9 mouse cellular contexts compared by ENCODE assay signal in the genomic region with DNA sequence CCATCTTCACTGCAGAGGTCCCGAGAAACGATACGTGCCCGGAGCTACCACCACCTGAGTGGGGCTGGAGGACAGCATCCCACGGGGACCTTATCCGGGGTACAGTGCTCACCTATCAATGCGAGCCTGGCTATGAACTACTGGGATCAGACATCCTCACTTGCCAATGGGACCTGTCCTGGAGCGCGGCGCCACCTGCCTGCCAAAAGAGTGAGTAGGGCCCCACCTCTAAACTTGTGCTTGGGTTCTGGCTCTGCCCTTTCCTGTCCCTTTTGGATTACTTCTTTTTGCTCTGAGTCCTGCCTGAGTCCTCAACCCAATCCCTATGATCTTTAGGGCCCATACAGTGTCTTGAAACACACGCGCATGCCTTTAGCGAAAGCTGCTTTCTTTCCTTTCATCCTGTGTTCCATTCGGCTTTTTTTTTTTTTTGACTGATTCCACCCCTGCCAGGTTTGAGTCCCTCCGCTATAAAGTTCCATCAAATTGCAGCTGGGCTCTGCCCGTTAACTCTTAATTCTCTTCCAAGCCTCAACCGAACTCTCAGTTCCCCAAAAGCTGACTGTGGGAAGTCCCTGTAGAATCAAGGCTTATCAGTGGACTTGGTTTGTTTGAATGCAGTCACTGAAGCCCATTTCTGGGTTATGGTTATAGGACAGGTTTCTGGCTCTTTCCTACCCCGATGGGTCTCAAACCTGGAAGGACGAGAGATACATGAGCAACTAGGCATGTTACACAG. TPM values are rescaled to one million over a fixed set of nuclear protein-coding genes. Genes with fewer than 3 reads are reported as not detected.
A peak's percentile ranks its signal among the peaks of the same experiment; 100 is the strongest.
DNase-seq lines count a peak whose midpoint lies in the region; ATAC-seq and TF ChIP-seq lines count a peak whose summit lies in the region.
"Had no signal": no experiment of that assay in that cellular context is flagged by ENCODE, and none has a peak within 500 bp of the region (broad histone marks: within the 10 kb centered on the region; RNA-seq: fewer than 3 reads in every experiment).

No protein-coding gene starts in this region.

- no peaks in the 10 kb centered on the region; the same call in 1 of the 2 replicates for H3K27me3 ChIP-seq in heart, adult 2 months (ENCODE audit: control insufficient read depth, insufficient read depth, low read length)
- H3K27me3 ChIP-seq in lung, postnatal 0 days (replicated peaks; ENCODE audit: insufficient read depth, low read length), result 0 out of 2 replicates have a peak, but pooled peaks cover 5% of the 10 kb centered on the region

- TF ChIP-seq EP300 in heart, adult 2 months (IDR thresholded peaks at IDR 0.05; ENCODE audit: insufficient read depth, low read depth, low read length), result 0 out of 2 replicates have a peak, but pooled peaks have one; percentile 27
- TF ChIP-seq EP300 in lung, postnatal 0 days (IDR thresholded peaks at IDR 0.05), result no peak

- no peak overlapping the region for H3K27ac ChIP-seq in heart, adult 2 months
- H3K27ac ChIP-seq in bone marrow, adult 2 months (ENCODE audit: control insufficient read depth, insufficient read depth, low read depth, low read length, poor library complexity), result no peak overlapping the region
- H3K27ac ChIP-seq in lung, postnatal 0 days (ENCODE audit: low read length), result no peak overlapping the region

- DNase-seq in heart, adult 2 months, result peak in 1 of 2 experiments; percentile 34
- DNase-seq in heart, adult 11 months, result no peak
- DNase-seq in B cell, adult 2 months, result peak; percentile 44 to 52
- peak; percentile 46 for DNase-seq in induced T-regulatory cell, adult 2 months (ENCODE audit: low read depth)
- peak; percentile 52 for DNase-seq in lung, postnatal 0 days (ENCODE audit: low spot score)
- no peak for DNase-seq in c-Kit-positive CD71-positive TER-119-positive erythroid progenitor cells, embryonic 14.5 days (ENCODE audit: low spot score)
- no peak for DNase-seq in spleen, postnatal 14 days (ENCODE audit: low spot score in 2 of 2)

- no peaks in the 10 kb centered on the region for H3K4me1 ChIP-seq in heart, adult 2 months (ENCODE audit: control insufficient read depth, insufficient read depth, low read length)
- H3K4me1 ChIP-seq in bone marrow, adult 2 months (ENCODE audit: control insufficient read depth, insufficient read depth, low read length), result peaks cover 2% of the 10 kb centered on the region
- H3K4me1 ChIP-seq in lung, postnatal 0 days (ENCODE audit: insufficient read depth, low read depth, low read length), result no peaks in the 10 kb centered on the region

- H3K9ac ChIP-seq in heart, adult 2 months (ENCODE audit: low read depth, low read length), result no peak overlapping the region
- H3K9ac ChIP-seq in lung, postnatal 0 days (replicated peaks; ENCODE audit: low read depth), result no peak overlapping the region

- no peaks in the 10 kb centered on the region for H3K36me3 ChIP-seq in heart, adult 2 months (ENCODE audit: control insufficient read depth, insufficient read depth, low read length)
- H3K36me3 ChIP-seq in lung, postnatal 0 days (ENCODE audit: insufficient read depth, low read length), result no peaks in the 10 kb centered on the region

- no peak for TF ChIP-seq POLR2A in heart, adult 2 months (IDR thresholded peaks at IDR 0.05; ENCODE audit: insufficient read depth, low read depth, low read length)
- no peak for TF ChIP-seq POLR2A in bone marrow, adult 2 months (IDR thresholded peaks at IDR 0.05; ENCODE audit: borderline replicate concordance, control insufficient read depth, low read depth, low read length)

- no peak overlapping the region for H3K4me2 ChIP-seq in lung, postnatal 0 days (replicated peaks; ENCODE audit: low read depth, low read length)

- WGBS in heart, adult 2 months, result 40% methylated on average over 19 of the region's 19 CpGs
- WGBS in bone marrow, adult 2 months, result 32% methylated on average over 19 of the region's 19 CpGs
- WGBS in lung, postnatal 0 days, result 28% methylated on average over 18 of the region's 19 CpGs

- intact Hi-C loops in heart, adult 2 months (cut with DNase I), result loop anchor here (5.0 kb wide), 1 partner anchor 141 kb away; no protein-coding TSS in a partner anchor

- H3K79me2 ChIP-seq in heart, adult 2 months (replicated peaks; ENCODE audit: control insufficient read depth, insufficient read depth, low read length), result no peaks in the 10 kb centered on the region

- peak; percentile 66 for TF ChIP-seq CTCF in heart, adult 2 months (IDR thresholded peaks at IDR 0.05)
- peak; percentile 43 for TF ChIP-seq CTCF in bone marrow, adult 2 months (IDR thresholded peaks at IDR 0.05; ENCODE audit: control insufficient read depth, insufficient read depth, low read length)
- TF ChIP-seq CTCF in lung, postnatal 0 days (IDR thresholded peaks at IDR 0.05), result peak; percentile 74

- no peaks in the 10 kb centered on the region for H3K9me3 ChIP-seq in lung, postnatal 0 days (ENCODE audit: low read length)
- H3K9me3 ChIP-seq: megakaryocyte, embryonic 14.5 days had no signal

- ATAC-seq in lung, postnatal 0 days, result 0 out of 2 replicates have a peak, but pooled peaks have one; percentile 30

- H3K4me3 ChIP-seq in heart, adult 2 months, result no peak overlapping the region
- no peak overlapping the region for H3K4me3 ChIP-seq in bone marrow, adult 2 months (replicated peaks; ENCODE audit: control insufficient read depth, low read depth, low read length)
- no peak overlapping the region for H3K4me3 ChIP-seq in lung, postnatal 0 days (ENCODE audit: low read depth, low read length)
- H3K4me3 ChIP-seq: megakaryocyte, embryonic 14.5 days had no signal

RNA-seq across cellular contexts. Expression of a gene that starts 12.0 kb away (rescaled TPM):
- total RNA-seq in heart, adult 2 months (2021), result 10 to 100 TPM; 44.4 to 45.9 TPM
- polyA plus RNA-seq in heart, adult 2 months (2012; rRNA removed), result 133 and 170 TPM in 2 replicates
- polyA plus RNA-seq in bone marrow, adult 2 months (2011; ENCODE audit: insufficient read depth, insufficient read length, low replicate concordance, missing spikeins), result 51.4 and 89.1 TPM in 2 replicates
- polyA plus RNA-seq in lung, postnatal 0 days (2015; fragmentation: Nextera tagmentation; extraction: Ambion mirVana), result 164 and 173 TPM in 2 replicates

RNA-seq across cellular contexts. Expression of a gene that starts 12.2 kb away (rescaled TPM):
- under 1 TPM in 1 of 2 experiments, not detected in 1; 0.39 TPM for total RNA-seq in heart, adult 2 months (2021)
- 2.0 and 2.5 TPM in 2 replicates for polyA plus RNA-seq in heart, adult 2 months (2012; rRNA removed)
- 2.3 and 2.4 TPM in 2 replicates for polyA plus RNA-seq in bone marrow, adult 2 months (2011; ENCODE audit: insufficient read depth, insufficient read length, low replicate concordance, missing spikeins)
- polyA plus RNA-seq in lung, postnatal 0 days (2015; fragmentation: Nextera tagmentation; extraction: Ambion mirVana), result 3.0 and 3.3 TPM in 2 replicates

RNA-seq across cellular contexts. Expression of a gene that starts 13.4 kb away (rescaled TPM):
- total RNA-seq in heart, adult 2 months (2021), result 1 to 10 TPM; 5.6 to 6.1 TPM
- polyA plus RNA-seq in heart, adult 2 months (2012; rRNA removed), result 5.0 and 5.4 TPM in 2 replicates
- 0.83 and 3.5 TPM in 2 replicates for polyA plus RNA-seq in bone marrow, adult 2 months (2011; ENCODE audit: insufficient read depth, insufficient read length, low replicate concordance, missing spikeins)
- polyA plus RNA-seq in lung, postnatal 0 days (2015; fragmentation: Nextera tagmentation; extraction: Ambion mirVana), result 1.7 and 3.0 TPM in 2 replicates

RNA-seq across cellular contexts. Expression of a gene that starts 14.3 kb away (rescaled TPM):
- not detected for total RNA-seq in heart, adult 2 months (2021)
- polyA plus RNA-seq in heart, adult 2 months (2012; rRNA removed), result 0.08 and 0.29 TPM in 2 replicates
- polyA plus RNA-seq in bone marrow, adult 2 months (2011; ENCODE audit: insufficient read depth, insufficient read length, low replicate concordance, missing spikeins), result not detected in 2 replicates
- not detected in 2 replicates for polyA plus RNA-seq in lung, postnatal 0 days (2015; fragmentation: Nextera tagmentation; extraction: Ambion mirVana)

RNA-seq across cellular contexts. Expression of a gene that starts 35.0 kb away (rescaled TPM):
- 1 to 10 TPM; 6.7 TPM for total RNA-seq in heart, adult 2 months (2021)
- polyA plus RNA-seq in heart, adult 2 months (2012; rRNA removed), result 12.7 and 13.7 TPM in 2 replicates
- polyA plus RNA-seq in bone marrow, adult 2 months (2011; ENCODE audit: insufficient read depth, insufficient read length, low replicate concordance, missing spikeins), result 4.0 and 17.3 TPM in 2 replicates
- polyA plus RNA-seq in lung, postnatal 0 days (2015; fragmentation: Nextera tagmentation; extraction: Ambion mirVana), result 12.1 and 14.9 TPM in 2 replicates

Comparison
In these comparisons a context has a peak if more than half of its experiments do, and no peak if none do; other contexts are left out.
1. DNase-seq: peak in B cell, adult 2 months (2 of 2), induced T-regulatory cell, adult 2 months (single experiment) and lung, postnatal 0 days (single experiment); none in heart, adult 11 months (single experiment), c-Kit-positive CD71-positive TER-119-positive erythroid progenitor cells, embryonic 14.5 days (single experiment) and spleen, postnatal 14 days (0 of 2).
2. Peak in every context shown above with its lines, with median percentiles within 50 percentile points of each other: CTCF ChIP-seq.